Mouse (Mus musculus): Measurements from ENCODE around the gene Adamts8.

The Adamts8 gene

GRCm38 (mm10) chr9:30985782-30986181 is 43.4 kb downstream of the Adamts8 start:
- no peak for DNase-seq (ENCODE audit: low spot score)

- DNase-seq (ENCODE audit: low spot score): no peak
Measured at GRCm38 (mm10) chr9:30993106-30993505, 50.7 kb downstream of the Adamts8 start.

GRCm38 (mm10) chr9:30996590-30997562 is 54.5 kb downstream of the Adamts8 start:
- no peak for DNase-seq (ENCODE audit: low spot score)

- DNase-seq (ENCODE audit: low spot score): no peak
Measured at GRCm38 (mm10) chr9:31000641-31001040, 58.3 kb downstream of the Adamts8 start.

GRCm38 (mm10) chr9:31002528-31002927 is 60.2 kb downstream of the Adamts8 start:
- DNase-seq (ENCODE audit: low spot score): no peak

GRCm38 (mm10) chr9:31009334-31009733 is 67.0 kb downstream of the Adamts8 start:
- DNase-seq (ENCODE audit: low spot score): no peak

GRCm38 (mm10) chr9:31010040-31010439 is 67.7 kb downstream of the Adamts8 start:
- DNase-seq (ENCODE audit: low spot score): no peak

- no peak for DNase-seq (ENCODE audit: low spot score)
Measured at GRCm38 (mm10) chr9:31010749-31011148, 68.4 kb downstream of the Adamts8 start.

GRCm38 (mm10) chr9:31011533-31011932 is 69.2 kb downstream of the Adamts8 start:
- no peak for DNase-seq (ENCODE audit: low spot score)

GRCm38 (mm10) chr9:31012674-31013073 is 70.3 kb downstream of the Adamts8 start:
- no peak for DNase-seq (ENCODE audit: low spot score)

- no peak for DNase-seq (ENCODE audit: low spot score)
Measured at GRCm38 (mm10) chr9:31013415-31013814, 71.1 kb downstream of the Adamts8 start.
